Mouse (Mus musculus): ENCODE data around the gene Cga.

DNA sequence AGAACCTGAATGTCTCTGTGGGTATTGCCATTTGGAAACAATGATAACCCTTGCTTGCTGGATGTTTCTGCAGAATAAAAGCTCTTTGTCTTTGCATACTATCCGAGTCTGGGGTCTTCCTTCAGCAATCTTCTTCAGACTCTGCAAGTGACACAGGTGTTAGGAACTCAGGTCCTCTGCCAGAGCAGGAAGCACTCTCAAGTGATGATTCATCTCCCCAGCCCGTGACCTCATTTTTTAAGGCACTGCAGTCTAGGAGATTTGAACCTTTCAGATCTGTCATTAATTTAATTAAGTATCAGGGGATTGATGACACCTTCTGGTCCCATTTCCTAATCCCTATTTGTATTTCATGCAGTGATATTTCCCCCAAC, 3.8 kb upstream of the Cga start:
- no peak for TF ChIP-seq POLR2A (IDR thresholded peaks at IDR 0.05; ENCODE audit: control insufficient read depth, extremely low read depth, insufficient read depth, low read length, poor library complexity)
- no peak for TF ChIP-seq CTCF (IDR thresholded peaks at IDR 0.05; ENCODE audit: borderline replicate concordance, control insufficient read depth, extremely low read depth, insufficient read depth, low read length, poor library complexity)
